Mouse (Mus musculus) CH12.LX (cell line): ENCODE data around the gene Gdf3. TPM values are rescaled to one million over a fixed set of nuclear protein-coding genes. Genes with fewer than 3 reads are reported as not detected.

Experiments
- DNase-seq: peaks from one replicate; pipeline ENCODE4 v3.0.0-alpha.2; 2013; ENCODE audit errors: extremely low read depth
- H3K27ac ChIP-seq: 2 replicates; pipeline ENCODE4 v1.5.1; 2012; ENCODE audit warnings: low read depth, mild to moderate bottlenecking, control low read depth, moderate library complexity; ENCODE audit not compliant: insufficient read depth
- H3K27me3 ChIP-seq: replicated peaks from 2 replicates; pipeline ENCODE3; 2012; ENCODE audit warnings: inconsistent platforms
- H3K36me3 ChIP-seq, 2 experiments: replicated peaks in 1 of 2; 2 replicates each; pipeline versions ENCODE3 to v1.6.1; 2012; ENCODE audit warnings: inconsistent platforms in 1 of 2, low read length in 1 of 2, mild to moderate bottlenecking in 1 of 2, mixed read lengths in 1 of 2, moderate library complexity in 1 of 2; ENCODE audit not compliant: control insufficient read depth in 1 of 2, insufficient read depth in 1 of 2
- H3K4me1 ChIP-seq, 2 experiments: 2 replicates each; pipeline ENCODE4 v1.6.1; 2012; ENCODE audit warnings: inconsistent platforms in 1 of 2, moderate library complexity in 1 of 2; ENCODE audit not compliant: insufficient read depth in 2 of 2, control insufficient read depth in 1 of 2
- H3K4me2 ChIP-seq: 2 replicates; pipeline ENCODE4 v1.6.1; 2012; ENCODE audit warnings: low read depth, mild to moderate bottlenecking, control low read depth; ENCODE audit not compliant: poor library complexity, insufficient read depth, severe bottlenecking
- H3K4me3 ChIP-seq, 3 experiments: fragments of 150-350 bp in 1 of 3; sonication (generic) in 1 of 3; replicated peaks in 1 of 3; 2 replicates each; pipeline versions ENCODE3 to v1.5.1; 2011 to 2012; ENCODE audit warnings: low read depth in 2 of 3, low read length in 2 of 3, mild to moderate bottlenecking in 2 of 3, moderate library complexity in 2 of 3, control low read depth in 1 of 3, improper control_type of control experiment in 1 of 3, inconsistent platforms in 1 of 3, mixed read lengths in 1 of 3; ENCODE audit not compliant: poor library complexity in 1 of 3
- H3K79me2 ChIP-seq: replicated peaks from 2 replicates; pipeline ENCODE4 v1.6.1; 2012; ENCODE audit warnings: mild to moderate bottlenecking, moderate library complexity; ENCODE audit not compliant: control insufficient read depth, poor library complexity, insufficient read depth, severe bottlenecking; ENCODE audit errors: extremely low read depth
- H3K9ac ChIP-seq: 2 replicates; pipeline ENCODE4 v1.6.1; 2012; ENCODE audit warnings: low read depth, mild to moderate bottlenecking, control low read depth, moderate library complexity; ENCODE audit not compliant: insufficient read depth
- H3K9me3 ChIP-seq: replicated peaks from 2 replicates; pipeline ENCODE3; 2012; ENCODE audit warnings: low read length, inconsistent platforms, mixed read lengths
- BHLHE40 ChIP-seq: IDR thresholded peaks from 2 replicates; pipeline ENCODE4 v1.6.1; 2011; ENCODE audit warnings: mild to moderate bottlenecking, low read depth, low read length, improper control_type of control experiment
- CHD1 ChIP-seq: IDR thresholded peaks from 2 replicates; pipeline ENCODE4 v1.6.1; 2012; ENCODE audit warnings: low read depth, low read length, improper control_type of control experiment, inconsistent platforms
- CTCF ChIP-seq, 2 experiments: IDR thresholded peaks in 1 of 2; conservative IDR thresholded peaks in 1 of 2; 2 replicates each; pipeline ENCODE4 v1.5.1; 2011 to 2012; ENCODE audit warnings: low read depth in 2 of 2, low read length in 2 of 2, improper control_type of control experiment in 1 of 2, inconsistent platforms in 1 of 2, mild to moderate bottlenecking in 1 of 2, moderate library complexity in 1 of 2
- EP300 ChIP-seq: IDR thresholded peaks from 2 replicates; pipeline ENCODE4 v1.6.1; 2011; ENCODE audit warnings: low read length, improper control_type of control experiment
- ETS1 ChIP-seq: conservative IDR thresholded peaks from 2 replicates; pipeline ENCODE4 v1.6.1; 2012; ENCODE audit warnings: low read depth, mild to moderate bottlenecking, inconsistent platforms, low read length, improper control_type of control experiment, moderate library complexity
- IRF4 ChIP-seq: IDR thresholded peaks from 2 replicates; pipeline ENCODE4 v1.6.1; 2014; ENCODE audit warnings: low read depth, mild to moderate bottlenecking, inconsistent platforms, low read length, improper control_type of control experiment
- JUN ChIP-seq: IDR thresholded peaks from 2 replicates; pipeline ENCODE4 v1.6.1; 2011; ENCODE audit warnings: low read depth, mild to moderate bottlenecking, low read length, improper control_type of control experiment, moderate library complexity; ENCODE audit not compliant: insufficient read depth
- MAZ ChIP-seq: IDR thresholded peaks from 2 replicates; pipeline ENCODE4 v1.6.1; 2012; ENCODE audit warnings: low read depth, mild to moderate bottlenecking, inconsistent platforms, low read length, improper control_type of control experiment, moderate library complexity
- MEF2A ChIP-seq: IDR thresholded peaks from 2 replicates; pipeline ENCODE4 v1.6.1; 2014; ENCODE audit warnings: low read depth, mild to moderate bottlenecking, inconsistent platforms, low read length, improper control_type of control experiment, borderline replicate concordance
- MXI1 ChIP-seq: IDR thresholded peaks from 2 replicates; pipeline ENCODE4 v1.6.1; 2011; ENCODE audit warnings: mild to moderate bottlenecking, low read depth, low read length, improper control_type of control experiment
- MYC ChIP-seq: IDR thresholded peaks from 2 replicates; pipeline ENCODE4 v1.6.1; 2011; ENCODE audit warnings: low read depth, mild to moderate bottlenecking, improper control_type of control experiment, low read length
- NELFE ChIP-seq: IDR thresholded peaks from 2 replicates; pipeline ENCODE4 v1.6.1; 2011; ENCODE audit warnings: low read depth, low read length, improper control_type of control experiment
- POLR2AphosphoS2 ChIP-seq: IDR thresholded peaks from 2 replicates; pipeline ENCODE4 v1.6.1; 2011; ENCODE audit warnings: low read depth, low read length, improper control_type of control experiment
- RAD21 ChIP-seq: IDR thresholded peaks from 2 replicates; pipeline ENCODE4 v1.6.1; 2011; ENCODE audit warnings: low read depth, mild to moderate bottlenecking, low read length, improper control_type of control experiment, moderate library complexity
- RCOR1 ChIP-seq: conservative IDR thresholded peaks from 2 replicates; pipeline ENCODE4 v1.6.1; 2012; ENCODE audit warnings: low read depth, mild to moderate bottlenecking, inconsistent platforms, low read length, improper control_type of control experiment
- SIN3A ChIP-seq: IDR thresholded peaks from 2 replicates; pipeline ENCODE4 v1.6.1; 2012; ENCODE audit warnings: low read length, improper control_type of control experiment, inconsistent platforms
- TBP ChIP-seq: conservative IDR thresholded peaks from 2 replicates; pipeline ENCODE4 v1.6.1; 2011; ENCODE audit warnings: low read depth, low read length, improper control_type of control experiment
- TCF12 ChIP-seq: IDR thresholded peaks from 2 replicates; pipeline ENCODE4 v1.6.1; 2014; ENCODE audit warnings: low read depth, mild to moderate bottlenecking, inconsistent platforms, low read length, improper control_type of control experiment
- ZMIZ1 ChIP-seq: IDR thresholded peaks from 2 replicates; pipeline ENCODE4 v1.6.1; 2012; ENCODE audit warnings: low read depth, mild to moderate bottlenecking, inconsistent platforms, low read length, improper control_type of control experiment
- ZNF384 ChIP-seq: IDR thresholded peaks from 2 replicates; pipeline ENCODE4 v1.6.1; 2012; ENCODE audit warnings: low read depth, low read length, improper control_type of control experiment, inconsistent platforms
- dilution Hi-C: fragments of 300-500 bp; cut with MboI; formaldehyde crosslinking; loops from 2 replicates; pipeline ENCODE4 v1.14.3; 2020; ENCODE audit warnings: low sequenced_read_pairs; ENCODE audit not compliant: extremely low pct_unique_long_range_greater_than_20kb, extremely low pct_ligation_motif_present
- in situ Hi-C: fragments of 300-500 bp; cut with MboI; formaldehyde crosslinking; loops from 3 replicates; pipeline ENCODE4 v1.14.3; 2019; ENCODE audit warnings: low sequenced_read_pairs, low pct_ligation_motif_present, low pct_unique_long_range_greater_than_20kb, mixed read lengths
- polyA plus RNA-seq: library from polyadenylated mRNA; unstranded; fragments of >175 nt; gene quantifications from 2 replicates; pipeline ENCODE4 v1.2.1, GENCODE M21; 2012; ENCODE audit warnings: low read depth; ENCODE audit not compliant: insufficient read length
- total RNA-seq, 2 experiments: library from RNA; depleted of rRNA; stranded (reverse); fragments of 300-350 nt in 1 of 2; fragments of >200 nt in 1 of 2; gene quantifications; 2 replicates each; pipeline ENCODE4 v1.2.3; 2012 to 2014

Gene Gdf3
- total and polyA plus RNA-seq, 3 experiments = not detected

DNA sequence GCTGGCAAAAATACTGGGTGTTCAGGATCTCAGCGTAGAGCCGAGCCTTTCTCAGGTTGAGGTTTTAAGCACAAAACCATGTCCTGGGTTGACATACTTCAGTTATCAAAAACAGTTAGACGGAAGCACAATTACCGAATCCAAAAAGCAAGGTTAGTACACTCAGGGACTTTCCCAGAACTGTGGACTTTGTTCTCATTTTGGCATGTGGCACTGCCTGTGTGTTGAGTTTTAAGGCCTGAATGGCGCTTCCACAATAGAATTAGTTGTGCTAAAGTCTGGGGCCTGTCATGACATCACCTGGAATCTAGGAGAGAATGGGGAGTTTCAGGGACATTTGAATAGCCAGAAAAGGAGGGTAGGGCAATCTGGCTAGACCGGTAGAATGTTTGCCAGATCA lies 11.5 kb downstream of the Gdf3 start:
- no peaks in the 10 kb centered on the region for H3K9me3 ChIP-seq
- peak overlapping the region; percentile 75 for H3K9ac ChIP-seq
- peaks cover 36 to 51% of the 10 kb centered on the region in 2 experiments for H3K36me3 ChIP-seq
- TF ChIP-seq JUN (no peak), NELFE (no peak), MAZ (no peak), BHLHE40 (no peak), ZMIZ1 (no peak), MEF2A (no peak), MXI1 (0 out of 2 replicates have a peak, but pooled peaks have one; percentile 3), CTCF (conservative IDR thresholded peaks at IDR 0.05 in 1 of 2, IDR thresholded peaks at IDR 0.05 in 1 of 2; ENCODE audit: low read depth in 2 of 2, low read length in 2 of 2) (no peak), TBP (0 out of 2 replicates have a peak, but pooled peaks have one; percentile 27), MYC (0 out of 2 replicates have a peak, but pooled peaks have one; percentile 56), POLR2AphosphoS2 (no peak), TCF12 (0 out of 2 replicates have a peak, but pooled peaks have one; percentile 7), RAD21 (no peak), SIN3A (no peak)
- H3K4me2 ChIP-seq = peak overlapping the region; percentile 98
- H3K4me1 ChIP-seq = peaks cover 0 to 38% of the 10 kb centered on the region in 2 experiments; a peak in 3 of 4 replicates
- H3K79me2 ChIP-seq = peaks cover 52% of the 10 kb centered on the region
- dilution Hi-C loops (no loop called here), in situ Hi-C loops (no loop called here)
- H3K27me3 ChIP-seq = no peaks in the 10 kb centered on the region
- H3K27ac ChIP-seq = peak overlapping the region; percentile 81
- peak; percentile 40 for DNase-seq
- peak overlapping the region; percentile 36 to 66 (median 46) for H3K4me3 ChIP-seq

DNA sequence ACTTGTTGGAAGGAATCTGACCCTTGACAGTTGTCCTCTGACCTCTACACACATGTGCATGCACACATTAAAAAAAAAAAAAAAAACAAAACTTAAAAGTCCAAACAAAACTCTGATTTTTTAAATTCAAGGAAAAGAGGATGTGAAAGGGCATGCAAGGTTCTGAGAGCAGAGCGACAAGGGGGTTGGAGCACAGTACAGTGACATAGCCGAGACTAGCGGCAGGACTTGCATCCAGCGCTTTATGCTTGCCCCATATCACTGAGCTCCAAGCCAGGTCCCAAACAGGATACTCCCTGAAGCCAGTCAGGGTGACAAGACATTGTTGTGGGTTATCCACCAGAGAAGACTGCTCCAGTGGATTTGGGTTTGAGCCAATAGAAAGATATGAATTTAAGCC lies 11.9 kb downstream of the Gdf3 start:
- in situ Hi-C loops = no loop called here
- H3K4me1 ChIP-seq = peaks cover 0 to 38% of the 10 kb centered on the region in 2 experiments; a peak in 3 of 4 replicates
- H3K27ac ChIP-seq = peak overlapping the region; percentile 81
- H3K4me2 ChIP-seq = peak overlapping the region; percentile 98
- dilution Hi-C loops = no loop called here
- peaks cover 52% of the 10 kb centered on the region for H3K79me2 ChIP-seq
- H3K27me3 ChIP-seq = no peaks in the 10 kb centered on the region
- peak overlapping the region; percentile 6; the same call in 1 of the 2 replicates for H3K9ac ChIP-seq
- peak; percentile 51 for DNase-seq
- TF ChIP-seq ETS1 (no peak), IRF4 (peak; percentile 94), JUN (no peak), MXI1 (no peak; the same call in 1 of the 2 replicates), SIN3A (peak; percentile 78), TCF12 (0 out of 2 replicates have a peak, but pooled peaks have one; percentile 13), CHD1 (peak; percentile 60; the same call in 1 of the 2 replicates), MAZ (no peak), EP300 (peak; percentile 75), NELFE (no peak), RCOR1 (0 out of 2 replicates have a peak, but pooled peaks have one; percentile 47), ZNF384 (peak; percentile 78)
- H3K4me3 ChIP-seq = peak overlapping the region; percentile 36 to 66 (median 46)
- no peaks in the 10 kb centered on the region for H3K9me3 ChIP-seq
- peaks cover 38 to 56% of the 10 kb centered on the region in 2 experiments for H3K36me3 ChIP-seq
